Mouse (Mus musculus) heart, adult 2 months (tissue): Measurements from ENCODE around the gene Gm11111.

Source experiments
- CTCF ChIP-seq: fragments of 200-600 bp; IDR thresholded peaks from 2 replicates; pipeline ENCODE4 v1.8.1; 2022; ENCODE audit warnings: antibody characterized with exemption, mild to moderate bottlenecking, moderate library complexity
- EP300 ChIP-seq: fragments of 200-500 bp; IDR thresholded peaks from 2 replicates; pipeline ENCODE4 v1.6.1; 2011; ENCODE audit warnings: low read depth, low read length, control low read depth; ENCODE audit not compliant: insufficient read depth
- POLR2A ChIP-seq: fragments of 200-500 bp; IDR thresholded peaks from 2 replicates; pipeline ENCODE4 v1.6.1; 2011; ENCODE audit warnings: mild to moderate bottlenecking, low read depth, low read length, control low read depth; ENCODE audit not compliant: insufficient read depth

DNA sequence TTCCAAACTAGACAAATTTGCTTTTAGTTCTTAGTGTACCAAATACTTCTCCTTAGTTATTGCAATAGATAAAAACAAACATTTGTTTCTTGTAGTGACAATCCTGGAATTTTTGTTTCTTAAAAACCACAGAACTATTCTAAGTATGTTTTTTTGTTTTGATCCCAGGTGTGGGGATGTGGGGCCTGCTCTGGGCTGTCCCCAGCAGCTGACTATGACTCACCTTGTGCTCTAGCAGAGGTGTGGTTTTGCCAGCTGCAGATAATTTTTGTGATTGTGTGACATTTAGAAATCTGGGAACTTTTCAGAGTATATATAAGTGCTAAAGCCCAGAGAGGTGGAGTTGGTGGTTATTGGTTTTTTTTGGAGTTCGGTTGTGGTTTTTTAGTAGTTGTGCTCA lies 1.6 kb upstream of the Gm11111 start:
- TF ChIP-seq CTCF (no peak), EP300 (no peak), POLR2A (no peak)
